Mouse (Mus musculus) CD4-positive, CD25-positive, alpha-beta regulatory T cell, adult 9 weeks (primary cell): ENCODE data around the gene Klk9. TPM values are rescaled to one million over a fixed set of nuclear protein-coding genes. Genes with fewer than 3 reads are reported as not detected.

Source experiments
- polyA plus RNA-seq: library from polyadenylated mRNA; unstranded; fragments of 100-300 nt; shearing (Covaris generic); gene quantifications from one replicate; pipeline ENCODE4 v1.2.1, GENCODE M21; 2017

The Klk9 gene
- polyA plus RNA-seq, result 0.62 TPM

DNA sequence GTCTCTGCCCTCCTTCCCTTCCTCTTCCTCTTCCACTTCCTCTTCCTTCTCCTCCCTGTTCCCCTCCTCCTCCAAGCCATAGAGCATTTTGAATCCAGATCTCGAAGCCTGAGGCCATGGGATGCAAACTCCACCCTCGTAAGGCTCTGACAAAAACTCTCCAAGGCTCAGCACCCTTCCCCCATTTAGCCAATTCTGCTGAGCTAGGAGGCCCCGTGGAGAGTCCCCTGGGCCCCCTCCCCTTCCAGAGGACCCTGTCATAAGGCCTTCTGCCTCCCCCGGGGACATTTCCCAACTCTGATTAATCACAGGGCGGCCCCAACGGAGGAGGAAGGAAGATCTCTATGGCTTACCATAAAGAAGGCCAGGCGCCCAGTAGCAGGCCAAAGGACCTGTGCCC lies at the start of gene Klk9:
Klk9 (plus strand) TSS at position 301 of the 400 bp plus-strand sequence.

DNA sequence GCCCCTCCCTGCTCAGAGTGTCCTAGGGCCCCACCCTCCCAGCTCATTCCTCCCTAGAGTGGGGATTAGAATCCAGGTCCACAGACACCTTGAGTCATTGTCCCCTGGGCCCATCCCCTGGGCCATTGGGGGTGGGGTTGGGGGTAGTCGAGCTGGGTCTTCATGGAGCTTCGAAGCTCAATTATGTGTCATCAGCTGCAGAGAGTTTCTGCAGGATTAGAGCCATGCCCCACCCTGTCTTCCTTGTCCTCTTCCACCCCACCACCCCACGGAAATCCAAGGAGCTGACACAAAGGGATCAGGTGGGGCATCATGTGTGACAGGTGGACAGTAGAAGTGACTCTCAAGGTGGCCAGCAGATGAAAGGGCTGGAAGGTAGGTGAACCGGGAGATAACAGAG lies 23.1 kb upstream of the Klk9 start, which contains the start of gene Klk12:
Klk12 (plus strand) TSS at position 301 of the 400 bp plus-strand sequence.

DNA sequence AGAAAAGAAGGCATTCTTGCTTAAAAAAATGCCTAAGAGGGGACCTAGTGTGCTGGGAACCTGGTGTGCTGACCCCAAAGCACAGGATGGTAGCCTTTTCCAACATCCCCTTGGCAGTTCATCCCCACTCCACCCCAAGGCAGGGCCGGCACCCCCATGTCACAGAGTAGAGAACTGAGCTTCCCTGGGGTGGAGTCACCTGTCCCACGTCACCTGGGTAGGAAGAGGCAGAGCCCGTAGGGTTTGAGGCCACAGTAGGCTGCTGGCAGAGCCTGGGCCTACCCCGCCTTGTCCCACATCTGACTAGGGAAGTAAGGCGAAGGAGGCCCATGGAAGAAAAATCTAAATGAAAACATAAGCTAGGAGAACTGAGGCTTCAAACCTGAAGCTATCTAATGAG lies 17.3 kb upstream of the Klk9 start, which contains the start of gene Klk11:
Klk11 (plus strand) TSS at position 241 of the 400 bp plus-strand sequence.

DNA sequence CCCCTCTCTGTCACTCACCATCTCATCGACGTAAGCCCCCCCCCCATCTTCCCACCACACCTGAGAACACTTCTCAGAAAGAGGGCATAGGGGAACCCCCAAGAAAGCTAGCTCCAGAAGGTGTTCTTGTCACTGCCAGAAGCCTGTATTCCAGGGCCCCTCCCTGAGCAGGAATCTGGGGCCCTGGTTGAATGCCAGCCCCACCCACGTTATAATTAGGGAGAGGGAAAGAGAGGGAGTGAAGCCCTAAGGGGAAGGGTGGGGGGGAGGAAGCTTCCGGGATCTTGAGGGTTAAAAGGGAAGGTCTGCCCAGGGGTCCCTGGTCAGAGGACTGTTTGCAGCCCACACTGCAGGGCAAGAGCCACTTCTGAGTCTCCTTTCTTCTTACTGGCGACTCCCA lies 10.9 kb upstream of the Klk9 start, which contains the start of gene Klk10:
Klk10 (plus strand) TSS at position 290 of the 400 bp plus-strand sequence.

DNA sequence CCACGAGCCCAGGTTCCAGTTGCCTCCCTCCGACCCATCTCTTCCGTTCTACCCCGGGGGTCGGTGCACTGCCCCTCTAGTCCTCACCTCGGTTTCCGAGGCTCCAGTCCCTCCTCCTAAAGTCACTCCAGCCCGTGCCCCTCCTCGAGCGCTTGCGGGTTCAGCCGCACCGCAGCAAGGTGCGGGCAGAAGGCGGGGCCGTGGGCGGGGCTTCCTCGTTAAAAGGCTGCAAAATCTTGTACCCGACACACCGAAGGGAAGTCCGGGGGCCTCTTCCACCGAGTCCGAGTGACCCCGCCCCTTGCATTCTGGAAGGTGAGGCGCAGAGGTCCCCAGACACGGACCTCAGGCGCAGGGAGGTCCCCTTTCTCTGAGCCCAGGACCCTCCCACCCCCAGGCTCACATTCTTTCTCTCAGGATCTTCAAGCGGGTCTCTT lies 5.7 kb downstream of the Klk9 start, which contains the start of gene Klk8:
Klk8 (plus strand) TSS at position 245 of the 437 bp plus-strand sequence.

DNA sequence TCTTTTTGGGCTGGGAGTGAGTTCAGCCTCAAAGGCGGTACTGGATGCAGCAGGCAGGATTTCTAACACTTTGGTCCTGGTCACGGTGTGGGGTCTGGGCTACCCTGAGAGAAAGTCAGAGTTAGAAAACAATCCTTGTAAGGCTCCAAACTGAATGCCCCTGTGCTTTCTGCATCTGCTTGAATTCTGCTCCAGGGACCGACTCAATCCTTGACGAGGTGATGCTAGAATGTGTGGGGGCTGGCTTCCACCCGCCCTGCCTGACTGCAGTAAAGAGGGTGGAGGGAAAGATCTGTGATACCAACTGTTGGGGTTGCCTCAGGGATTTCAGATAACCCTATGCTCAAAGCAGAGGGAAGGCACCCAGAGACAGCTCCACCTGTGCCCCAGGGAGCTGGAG lies 19.3 kb downstream of the Klk9 start, which contains the start of gene Klk7:
Klk7 (plus strand) TSS at position 301 of the 400 bp plus-strand sequence.

DNA sequence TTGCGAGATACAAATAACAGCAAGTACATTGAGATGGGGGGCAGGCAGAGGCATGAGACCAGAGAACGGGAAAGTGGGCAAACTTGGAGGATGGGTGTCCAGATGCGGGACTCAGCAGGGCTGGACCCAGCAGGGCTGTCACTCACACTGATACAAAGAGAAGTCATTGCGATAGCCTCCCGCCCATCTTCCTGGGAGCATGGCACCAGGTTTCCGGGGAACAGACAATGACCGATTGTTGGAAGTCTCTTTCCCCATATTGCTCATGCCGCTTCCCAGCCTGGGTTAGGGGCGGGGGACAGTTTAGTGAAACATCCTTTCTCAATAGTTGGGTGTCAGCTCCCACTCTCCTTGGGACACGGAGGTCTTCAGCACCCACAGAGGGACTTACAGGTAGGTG lies 32.5 kb downstream of the Klk9 start, which contains the start of gene Klk6:
Klk6 (plus strand) TSS at position 301 of the 400 bp plus-strand sequence.

DNA sequence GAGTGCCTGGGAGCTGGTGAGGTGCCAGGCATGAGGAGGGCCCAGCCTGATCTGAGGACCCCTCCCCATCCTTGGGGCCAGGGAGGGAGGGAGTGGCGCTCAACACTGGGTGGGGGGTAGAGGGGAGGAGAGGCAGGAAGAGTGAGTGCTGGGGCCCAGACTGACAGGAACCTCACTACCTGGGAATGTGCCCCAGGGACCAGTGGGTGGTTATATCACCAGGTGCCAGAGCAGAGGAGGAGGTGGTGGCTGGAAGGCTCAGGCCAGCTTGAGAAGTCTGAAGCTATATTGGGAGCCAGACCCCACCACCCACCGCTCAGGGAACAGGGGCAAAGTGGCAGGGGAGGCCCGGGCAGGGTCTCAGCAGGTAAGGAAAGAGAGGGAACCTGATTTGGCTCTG lies 50.0 kb downstream of the Klk9 start, which contains the start of gene Klk5:
Klk5 (plus strand) TSS at position 271 of the 400 bp plus-strand sequence.

Other genes starting within 250 kb of the Klk9 start
- not detected for gene Cd33, start 247.5 kb upstream of the Klk9 start, polyA plus RNA-seq
- 8.7 TPM for gene Zfp658, start 229.6 kb upstream of the Klk9 start, polyA plus RNA-seq
- 16.0 TPM for gene Zfp719, start 212.3 kb upstream of the Klk9 start, polyA plus RNA-seq
- not detected for gene Zfp819, start 184.7 kb upstream of the Klk9 start, polyA plus RNA-seq
- gene Ceacam18, start 157.2 kb upstream of the Klk9 start, polyA plus RNA-seq, result not detected
- gene Siglece, start 131.7 kb upstream of the Klk9 start, polyA plus RNA-seq, result 0.93 TPM
- 3.1 TPM for gene Ctu1, start 119.9 kb upstream of the Klk9 start, polyA plus RNA-seq
- gene Klk14, start 101.5 kb upstream of the Klk9 start, polyA plus RNA-seq, result not detected
- gene Klk13, start 79.3 kb upstream of the Klk9 start, polyA plus RNA-seq, result not detected
- not detected for gene Klk12, start 23.0 kb upstream of the Klk9 start, polyA plus RNA-seq
- gene Klk11, start 17.3 kb upstream of the Klk9 start, polyA plus RNA-seq, result not detected
- gene Klk10, start 10.9 kb upstream of the Klk9 start, polyA plus RNA-seq, result 0.33 TPM
- gene Klk8, start 5.7 kb downstream of the Klk9 start, polyA plus RNA-seq, result 141 TPM
- gene Klk7, start 19.4 kb downstream of the Klk9 start, polyA plus RNA-seq, result not detected
- gene Klk6, start 32.6 kb downstream of the Klk9 start, polyA plus RNA-seq, result not detected
- not detected for gene Klk5, start 50.1 kb downstream of the Klk9 start, polyA plus RNA-seq
- not detected for gene Klk4, start 89.3 kb downstream of the Klk9 start, polyA plus RNA-seq
- gene Klk15, start 141.8 kb downstream of the Klk9 start, polyA plus RNA-seq, result not detected
- gene Klk1b8, start 158.8 kb downstream of the Klk9 start, polyA plus RNA-seq, result not detected
- gene Klk1b1, start 174.9 kb downstream of the Klk9 start, polyA plus RNA-seq, result not detected
- gene Klk1b9, start 184.2 kb downstream of the Klk9 start, polyA plus RNA-seq, result 1.1 TPM
- not detected for gene Klk1b11, start 204.0 kb downstream of the Klk9 start, polyA plus RNA-seq
- not detected for gene Klk1b26, start 220.3 kb downstream of the Klk9 start, polyA plus RNA-seq